Mouse (Mus musculus) midbrain, embryonic 12.5 days (tissue): ENCODE measurements around the gene Celf5. TPM values are rescaled to one million over a fixed set of nuclear protein-coding genes. Genes with fewer than 3 reads are reported as not detected.

Experiments
- ATAC-seq: fragments of 200-750 bp; cut with Nextera tagmentation; 2 replicates; pipeline ENCODE4 v1.8.0; 2017; ENCODE audit warnings: low read depth, moderate TSS enrichment, moderate library complexity; ENCODE audit not compliant: low FRiP score
- H3K27ac ChIP-seq: fragments of 300-500 bp; sonication (generic); replicated peaks from 2 replicates; pipeline ENCODE4 v1.5.1; 2016; ENCODE audit warnings: mild to moderate bottlenecking
- H3K27me3 ChIP-seq: fragments of 300-500 bp; sonication (generic); 2 replicates; pipeline ENCODE4 v1.6.1; 2016; ENCODE audit warnings: mild to moderate bottlenecking
- H3K36me3 ChIP-seq: fragments of 300-500 bp; sonication (generic); 2 replicates; pipeline ENCODE4 v1.6.1; 2016
- H3K4me1 ChIP-seq: fragments of 300-500 bp; sonication (generic); 2 replicates; pipeline ENCODE4 v1.6.1; 2016
- H3K4me2 ChIP-seq: fragments of 300-500 bp; sonication (generic); replicated peaks from 2 replicates; pipeline ENCODE4 v1.6.1; 2016; ENCODE audit warnings: mild to moderate bottlenecking, moderate library complexity
- H3K4me3 ChIP-seq: fragments of 300-500 bp; sonication (generic); 2 replicates; pipeline ENCODE4 v1.5.1; 2016; ENCODE audit warnings: mild to moderate bottlenecking
- H3K9ac ChIP-seq: fragments of 300-500 bp; sonication (generic); replicated peaks from 2 replicates; pipeline ENCODE4 v1.6.1; 2016; ENCODE audit warnings: mild to moderate bottlenecking, moderate library complexity
- H3K9me3 ChIP-seq: fragments of 300-500 bp; sonication (generic); 2 replicates; pipeline ENCODE4 v1.6.1; 2016; ENCODE audit warnings: mild to moderate bottlenecking
- WGBS: fragments of 180-500 bp; shearing (Covaris S2); methylation state at CpG from one replicate; pipeline ENCODE4 v1.1.7; 2016; 5-methylcytosine and 5-hydroxymethylcytosine counted together
- polyA plus RNA-seq: library from polyadenylated mRNA; unstranded; fragments of >200 nt; fragmentation: Nextera tagmentation; extraction: Ambion mirVana; gene quantifications from 2 replicates; pipeline ENCODE4 v1.2.1, GENCODE M21; 2016

Gene Celf5
- polyA plus RNA-seq, 1 experiment from 2014 or later = 37.1 TPM

DNA sequence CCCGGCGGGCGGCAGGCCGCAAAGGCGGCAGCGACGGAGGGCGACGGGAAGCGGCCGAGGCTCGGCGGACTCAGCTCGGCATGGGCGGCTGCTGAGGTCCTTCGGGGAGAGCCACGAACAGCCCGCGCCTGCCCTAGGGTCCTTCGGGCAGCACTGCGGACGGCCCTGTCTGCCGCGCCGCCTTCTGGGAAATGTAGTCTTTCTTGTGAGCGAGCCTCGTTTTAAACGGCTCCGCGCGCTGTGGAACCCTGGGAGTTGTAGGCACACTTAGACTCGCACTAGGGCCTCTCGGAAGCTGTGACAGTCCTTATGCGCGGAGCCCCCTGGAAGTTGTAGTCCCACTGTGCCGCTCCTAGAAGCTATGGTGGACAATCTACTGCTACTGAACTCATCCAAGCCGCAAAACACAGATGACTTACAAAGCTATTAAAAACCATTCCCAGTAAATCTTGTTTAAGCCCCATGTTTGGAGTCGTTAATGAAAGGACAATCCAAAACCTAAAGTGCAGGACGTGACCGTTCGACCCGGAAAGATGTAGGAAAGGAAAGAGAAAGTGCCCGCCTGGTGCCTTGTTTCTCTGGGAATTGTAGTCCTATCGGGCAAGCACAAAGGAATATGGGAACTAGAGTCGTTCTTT lies 13.9 kb upstream of the Celf5 start, which contains the start of gene Ncln:
Gene Ncln (minus strand): TSS at position 129 of the 638 bp plus-strand sequence.
- H3K9me3 ChIP-seq = no peaks in the 10 kb centered on the region
- no peaks in the 10 kb centered on the region; the same call in 1 of the 2 replicates for H3K27me3 ChIP-seq
- peaks cover 20% of the 10 kb centered on the region for H3K36me3 ChIP-seq
- H3K27ac ChIP-seq = peak within 1 kb of the TSS; percentile 57; the same call in 1 of the 2 replicates
- peak within 1 kb of the TSS; percentile 89 for H3K4me2 ChIP-seq
- H3K9ac ChIP-seq = peak within 1 kb of the TSS; percentile 75
- peak; percentile 96 for ATAC-seq
- under 1% methylated on average over 39 of the region's 45 CpGs for WGBS
- peak within 1 kb of the TSS; percentile 73 for H3K4me3 ChIP-seq
- peaks cover 20% of the 10 kb centered on the region for H3K4me1 ChIP-seq

DNA sequence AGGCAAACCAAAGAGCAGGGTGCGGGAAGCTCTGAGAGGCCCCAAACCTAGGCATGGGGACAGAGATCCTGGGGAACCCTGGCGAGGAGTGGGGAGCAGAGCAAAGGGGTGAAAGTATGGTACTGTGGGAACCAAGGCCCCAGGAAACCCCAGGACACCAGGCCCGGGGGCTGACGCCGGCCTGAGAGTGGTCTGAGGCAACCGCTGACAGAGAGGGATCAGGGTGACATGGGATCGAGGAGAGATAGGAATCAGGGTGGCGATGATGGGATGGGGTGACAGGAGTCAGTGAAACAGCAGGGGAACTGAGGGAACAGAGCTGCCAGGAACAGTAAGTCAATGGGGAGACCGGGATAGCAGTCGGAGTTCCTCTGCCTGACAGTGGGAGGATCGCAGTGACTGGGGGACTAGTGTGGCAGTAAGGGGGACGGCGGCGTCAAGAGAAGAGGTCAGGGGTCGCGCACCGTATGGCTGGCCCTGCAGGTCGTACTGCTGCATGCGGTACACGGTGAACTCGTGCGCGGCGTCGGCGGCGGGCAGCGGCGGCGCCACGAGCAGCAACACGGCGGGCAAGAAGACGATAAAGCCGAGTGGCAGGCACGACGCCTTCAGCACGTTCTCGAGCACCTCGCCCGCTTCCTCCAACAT lies 13.2 kb upstream of the Celf5 start:
- Histone ChIP-seq H3K9me3 (no peaks in the 10 kb centered on the region), H3K4me3 (peak overlapping the region; percentile 73), H3K27me3 (no peaks in the 10 kb centered on the region; the same call in 1 of the 2 replicates), H3K4me2 (peak overlapping the region; percentile 89), H3K4me1 (peaks cover 20% of the 10 kb centered on the region), H3K36me3 (peaks cover 27% of the 10 kb centered on the region), H3K27ac (no peak overlapping the region), H3K9ac (peak overlapping the region; percentile 75)
- peak; percentile 42 for ATAC-seq
- WGBS = 2% methylated on average over 41 of the region's 41 CpGs

DNA sequence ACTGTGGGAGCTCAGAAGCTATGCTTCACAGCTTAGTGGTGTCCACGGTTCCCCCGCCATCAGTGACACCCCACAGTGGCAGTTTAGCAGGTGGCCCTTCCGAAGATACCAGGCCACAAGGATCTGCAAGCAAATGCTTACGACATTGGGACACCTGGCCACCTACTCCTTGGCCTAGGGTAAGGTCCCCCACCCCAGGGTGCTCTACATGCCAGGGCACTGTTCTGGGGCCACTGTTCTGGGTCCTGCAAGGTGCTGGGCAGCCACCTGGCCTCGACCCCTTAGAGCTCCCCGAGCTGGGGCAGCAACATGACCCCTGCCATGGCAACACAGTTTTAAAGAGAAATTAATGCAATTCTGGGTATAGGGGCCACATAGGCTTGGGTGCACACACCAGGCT lies 12.6 kb upstream of the Celf5 start:
- no peak for ATAC-seq
- Histone ChIP-seq H3K27ac (no peak overlapping the region), H3K9ac (peak overlapping the region; percentile 75), H3K9me3 (no peaks in the 10 kb centered on the region), H3K4me1 (peaks cover 20% of the 10 kb centered on the region), H3K36me3 (peaks cover 33% of the 10 kb centered on the region), H3K4me2 (peak overlapping the region; percentile 89), H3K27me3 (no peaks in the 10 kb centered on the region; the same call in 1 of the 2 replicates), H3K4me3 (peak overlapping the region; percentile 73)
- WGBS = 81% methylated on average over 6 of the region's 6 CpGs

DNA sequence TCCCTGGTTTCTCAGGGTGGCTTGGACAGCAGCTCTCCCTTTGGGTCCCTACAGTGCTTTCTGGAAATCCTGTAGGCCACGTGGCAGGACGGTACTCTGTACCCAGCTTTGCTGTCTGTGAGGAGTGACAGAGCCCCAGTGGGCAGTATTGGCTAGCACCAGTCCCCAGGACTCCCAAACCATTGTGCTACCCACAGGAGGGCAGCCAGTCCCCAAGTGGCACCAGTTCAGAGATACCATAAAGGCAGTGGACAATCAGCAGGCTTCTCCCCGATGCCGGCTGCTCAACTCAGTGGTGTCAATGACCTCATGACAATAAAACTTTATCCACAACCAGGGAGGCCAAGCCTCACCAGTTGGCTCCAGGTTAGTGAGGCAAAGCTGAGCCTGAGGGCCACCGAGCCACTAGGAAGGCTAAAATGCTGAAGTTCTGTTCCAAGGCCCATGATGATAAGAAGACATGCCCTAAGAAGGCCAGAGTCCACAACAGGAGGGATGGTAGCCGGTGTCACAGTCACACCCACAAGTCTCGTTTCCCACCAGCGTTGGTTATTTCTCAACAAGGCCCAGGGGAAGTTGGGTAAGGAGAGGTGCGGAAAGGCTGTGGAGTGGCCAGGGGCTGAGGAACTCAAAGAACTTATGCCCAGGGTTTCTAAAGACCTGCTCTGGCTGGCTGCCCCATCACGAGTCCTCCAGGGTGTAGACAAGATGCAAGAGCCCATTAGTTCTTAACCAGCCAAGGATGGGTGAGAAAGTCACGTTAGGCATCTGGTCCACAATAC lies 11.9 kb upstream of the Celf5 start:
- Histone ChIP-seq H3K4me1 (peaks cover 20% of the 10 kb centered on the region), H3K9me3 (no peaks in the 10 kb centered on the region), H3K4me3 (peak overlapping the region; percentile 73), H3K27ac (no peak overlapping the region), H3K4me2 (peak overlapping the region; percentile 89), H3K36me3 (peaks cover 40% of the 10 kb centered on the region), H3K27me3 (no peaks in the 10 kb centered on the region; the same call in 1 of the 2 replicates), H3K9ac (no peak overlapping the region; the same call in 1 of the 2 replicates)
- ATAC-seq = no peak
- WGBS = 94% methylated on average over 11 of the region's 11 CpGs

DNA sequence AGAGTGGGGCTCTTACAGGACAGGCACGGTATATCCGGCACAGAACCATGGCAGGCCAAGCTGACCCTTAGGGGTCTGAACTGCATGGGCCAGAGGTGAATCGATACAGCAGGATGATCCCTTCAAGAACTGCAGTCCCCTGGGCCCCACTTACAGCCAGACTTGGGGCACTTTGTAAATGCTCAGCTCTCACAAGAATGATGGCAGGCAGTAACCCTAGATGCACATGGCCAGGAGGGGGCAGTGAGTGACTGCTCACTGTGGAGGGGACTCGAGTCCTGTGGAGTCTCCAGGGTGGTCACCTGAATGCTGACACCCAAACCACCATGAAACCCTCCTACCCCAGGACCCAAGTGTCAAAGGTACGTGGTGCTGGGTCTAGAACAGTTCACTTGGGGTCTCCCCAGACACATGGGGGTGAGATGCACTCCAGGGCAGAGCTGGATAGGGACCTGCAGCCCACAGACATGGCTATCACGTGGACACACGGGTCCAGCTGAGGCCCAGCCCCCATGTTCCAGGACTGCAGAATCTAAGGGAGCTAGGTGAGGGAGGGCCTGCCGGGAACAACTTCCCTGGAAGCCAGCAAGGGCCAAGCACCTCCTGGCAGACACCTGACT lies 11.2 kb upstream of the Celf5 start:
- ATAC-seq = no peak
- H3K27ac ChIP-seq = no peak overlapping the region
- no peaks in the 10 kb centered on the region for H3K9me3 ChIP-seq
- peaks cover 20% of the 10 kb centered on the region for H3K4me1 ChIP-seq
- no peak overlapping the region for H3K9ac ChIP-seq
- H3K27me3 ChIP-seq = no peaks in the 10 kb centered on the region
- 81% methylated on average over 8 of the region's 8 CpGs for WGBS
- peaks cover 47% of the 10 kb centered on the region for H3K36me3 ChIP-seq
- no peak overlapping the region for H3K4me3 ChIP-seq
- no peak overlapping the region for H3K4me2 ChIP-seq

DNA sequence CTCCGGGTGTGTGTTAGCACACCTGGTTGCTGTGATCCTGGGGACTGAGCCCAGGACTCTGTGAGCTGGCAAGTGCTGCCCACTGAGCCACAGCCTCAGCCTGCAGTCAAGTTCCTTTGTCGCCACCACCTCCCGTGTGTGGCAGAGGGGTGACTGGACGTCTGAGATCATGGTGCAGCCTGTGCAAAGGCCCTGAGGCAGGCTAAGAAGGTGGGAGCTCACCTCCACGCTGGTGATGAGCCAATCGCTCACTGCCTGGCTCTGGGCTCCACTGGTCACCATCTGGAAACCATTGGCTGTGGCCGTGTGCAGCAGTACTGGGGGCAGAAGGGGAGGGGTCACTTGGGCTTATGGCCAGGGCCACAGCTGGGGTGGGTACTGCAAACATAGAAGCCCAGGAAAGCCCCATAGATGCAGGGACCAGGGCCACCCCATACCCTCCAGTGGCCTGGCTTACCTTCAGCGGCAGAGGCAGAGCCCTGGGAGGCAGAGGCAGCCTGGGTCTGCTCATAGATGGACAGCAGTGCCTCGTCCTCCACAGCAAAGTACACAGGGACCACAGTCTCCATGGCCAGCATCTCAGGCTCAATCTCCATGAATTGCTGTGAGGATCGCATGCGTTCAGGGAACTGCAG lies 10.2 kb upstream of the Celf5 start:
- no peak for ATAC-seq
- no peak overlapping the region for H3K9ac ChIP-seq
- H3K4me3 ChIP-seq = no peak overlapping the region
- no peak overlapping the region for H3K4me2 ChIP-seq
- WGBS = 87% methylated on average over 11 of the region's 11 CpGs
- H3K4me1 ChIP-seq = peaks cover 20% of the 10 kb centered on the region
- no peaks in the 10 kb centered on the region for H3K27me3 ChIP-seq
- H3K36me3 ChIP-seq = peaks cover 57% of the 10 kb centered on the region
- no peaks in the 10 kb centered on the region for H3K9me3 ChIP-seq
- no peak overlapping the region for H3K27ac ChIP-seq

DNA sequence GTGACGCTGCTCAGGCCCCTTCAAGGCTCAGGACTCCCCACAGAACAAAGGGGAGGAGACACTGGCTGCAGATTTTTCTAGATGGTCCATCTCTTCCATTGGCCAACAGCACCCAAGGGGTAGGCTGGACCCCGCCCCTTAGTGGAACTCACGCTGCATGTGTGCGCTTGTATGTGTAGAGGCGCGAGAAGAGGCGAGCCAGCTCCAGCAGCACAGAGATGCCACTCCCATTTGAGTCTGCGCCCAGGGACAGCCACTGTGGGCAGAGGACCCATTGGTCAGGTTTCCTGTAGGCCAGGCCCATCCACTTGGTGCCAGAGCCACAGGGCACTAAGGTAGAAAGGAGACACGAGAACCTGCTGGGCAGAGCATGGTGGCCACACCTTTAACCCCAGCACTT lies 8.5 kb upstream of the Celf5 start:
- H3K27ac ChIP-seq = no peak overlapping the region
- no peaks in the 10 kb centered on the region for H3K27me3 ChIP-seq
- H3K4me2 ChIP-seq = no peak overlapping the region
- peaks cover 73% of the 10 kb centered on the region for H3K36me3 ChIP-seq
- H3K9me3 ChIP-seq = no peaks in the 10 kb centered on the region
- WGBS = 92% methylated on average over 9 of the region's 9 CpGs
- no peak overlapping the region for H3K4me3 ChIP-seq
- peaks cover 15% of the 10 kb centered on the region for H3K4me1 ChIP-seq
- no peak for ATAC-seq
- H3K9ac ChIP-seq = no peak overlapping the region

DNA sequence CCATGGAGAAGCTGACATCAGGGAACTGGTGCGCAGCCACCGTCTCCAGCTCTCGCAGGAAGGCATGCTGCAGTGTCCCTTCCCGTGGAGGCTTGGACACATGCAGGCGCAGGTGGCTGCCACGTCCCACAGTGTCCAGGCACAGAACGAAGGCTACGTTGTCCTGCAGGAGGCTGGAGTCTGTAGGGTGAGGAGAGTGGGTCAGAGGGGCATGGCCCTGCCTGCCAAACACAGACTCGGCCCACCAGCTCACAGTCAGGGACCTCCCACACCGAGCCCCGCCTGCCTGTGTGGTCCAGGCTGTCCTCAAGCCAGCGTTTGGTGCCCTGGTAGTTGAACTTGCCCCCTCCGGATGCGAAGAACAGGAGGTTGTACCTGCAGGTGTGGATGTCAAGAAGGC lies 7.4 kb upstream of the Celf5 start:
- Histone ChIP-seq H3K27me3 (no peaks in the 10 kb centered on the region), H3K27ac (no peak overlapping the region), H3K4me3 (no peak overlapping the region), H3K36me3 (peaks cover 73% of the 10 kb centered on the region), H3K4me2 (no peak overlapping the region), H3K9ac (no peak overlapping the region), H3K4me1 (peaks cover 10% of the 10 kb centered on the region), H3K9me3 (no peaks in the 10 kb centered on the region)
- WGBS = 91% methylated on average over 14 of the region's 14 CpGs
- ATAC-seq = no peak

DNA sequence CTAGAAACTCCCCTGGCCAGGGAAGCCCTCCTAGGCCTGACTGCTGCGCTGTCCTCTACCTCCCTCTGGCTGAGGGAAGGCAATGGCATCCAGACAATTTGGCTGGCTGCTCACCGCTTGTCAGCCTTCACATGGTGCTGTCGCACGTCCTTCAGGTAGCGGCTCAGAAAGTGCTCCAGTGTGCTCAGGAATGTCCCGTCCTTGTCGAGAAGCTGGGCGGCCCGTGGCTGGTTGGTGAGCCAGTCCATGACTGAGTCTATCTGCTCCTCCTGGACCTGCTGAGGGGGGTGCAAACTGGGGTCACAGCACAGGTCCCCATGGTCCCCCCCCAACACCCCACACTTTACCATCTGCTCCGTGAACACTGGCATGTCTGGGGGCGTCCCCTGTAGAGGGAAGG lies 5.6 kb upstream of the Celf5 start:
- no peaks in the 10 kb centered on the region for H3K9me3 ChIP-seq
- no peaks in the 10 kb centered on the region for H3K27me3 ChIP-seq
- H3K4me2 ChIP-seq = no peak overlapping the region
- H3K27ac ChIP-seq = no peak overlapping the region
- peaks cover 69% of the 10 kb centered on the region for H3K36me3 ChIP-seq
- H3K4me1 ChIP-seq = peaks cover 11% of the 10 kb centered on the region
- WGBS = 89% methylated on average over 11 of the region's 11 CpGs
- no peak overlapping the region for H3K9ac ChIP-seq
- no peak overlapping the region for H3K4me3 ChIP-seq
- no peak for ATAC-seq

DNA sequence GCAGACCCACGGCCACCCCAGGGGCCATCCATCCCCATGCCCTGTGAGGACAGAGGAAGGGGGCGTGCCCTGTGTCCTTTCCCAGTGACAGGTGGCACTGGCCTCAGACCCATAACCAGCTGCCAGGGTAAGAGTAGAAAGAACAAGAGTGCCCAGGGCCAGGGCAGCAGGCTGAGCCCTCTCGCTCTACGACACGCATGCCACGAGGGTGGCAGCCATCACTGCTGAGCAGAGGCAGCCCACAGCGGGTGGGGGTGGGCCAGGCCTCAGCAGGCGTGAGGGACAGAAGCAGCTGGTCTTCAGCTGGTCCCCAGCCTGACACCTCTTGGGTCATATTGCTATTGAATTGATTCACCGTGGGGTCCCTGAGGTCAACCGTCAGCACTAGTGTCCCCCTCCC lies 4.0 kb upstream of the Celf5 start:
- peaks cover 54% of the 10 kb centered on the region for H3K36me3 ChIP-seq
- ATAC-seq = no peak
- 80% methylated on average over 10 of the region's 10 CpGs for WGBS

DNA sequence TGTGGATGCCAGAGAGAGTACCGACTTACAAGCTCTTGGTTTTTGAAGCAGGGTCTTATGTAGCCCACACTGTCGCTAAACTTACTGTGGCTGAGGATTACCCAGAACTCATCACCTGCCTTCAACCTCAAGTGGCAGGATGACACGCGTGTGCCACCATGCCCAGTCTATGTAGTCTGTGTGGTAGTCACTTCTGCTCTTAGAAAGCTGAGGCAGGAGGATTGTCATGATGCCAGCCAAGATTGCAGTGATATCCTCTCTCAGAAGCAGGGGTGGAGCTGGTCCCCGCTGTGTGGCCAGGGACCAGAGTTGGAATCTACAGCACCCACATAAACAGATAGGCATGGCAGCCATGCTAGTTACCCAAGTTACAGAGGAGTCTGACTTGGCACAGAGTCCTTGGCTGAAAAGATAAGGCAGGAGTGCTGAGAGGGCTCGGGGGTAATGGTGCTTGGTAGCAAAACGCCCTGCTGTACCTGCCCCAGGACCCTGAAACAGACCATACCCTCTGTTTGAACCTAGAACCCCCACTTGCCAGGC lies 3.0 kb upstream of the Celf5 start:
- 77% methylated on average over 7 of the region's 7 CpGs for WGBS
- ATAC-seq = no peak
- H3K9me3 ChIP-seq = no peaks in the 10 kb centered on the region
- H3K4me1 ChIP-seq = peaks cover 30% of the 10 kb centered on the region
- H3K4me3 ChIP-seq = no peak overlapping the region
- H3K27ac ChIP-seq = peak overlapping the region; percentile 73
- H3K36me3 ChIP-seq = peaks cover 44% of the 10 kb centered on the region
- no peak overlapping the region for H3K9ac ChIP-seq
- peaks cover 23% of the 10 kb centered on the region for H3K27me3 ChIP-seq
- no peak overlapping the region for H3K4me2 ChIP-seq

More for the DNA sequence above, 4.0 kb upstream of the Celf5 start:
- Histone ChIP-seq H3K27ac (no peak overlapping the region), H3K9me3 (no peaks in the 10 kb centered on the region), H3K4me3 (no peak overlapping the region), H3K27me3 (peaks cover 14% of the 10 kb centered on the region), H3K4me1 (peaks cover 23% of the 10 kb centered on the region), H3K9ac (no peak overlapping the region), H3K4me2 (no peak overlapping the region)
